In the genomic region with DNA sequence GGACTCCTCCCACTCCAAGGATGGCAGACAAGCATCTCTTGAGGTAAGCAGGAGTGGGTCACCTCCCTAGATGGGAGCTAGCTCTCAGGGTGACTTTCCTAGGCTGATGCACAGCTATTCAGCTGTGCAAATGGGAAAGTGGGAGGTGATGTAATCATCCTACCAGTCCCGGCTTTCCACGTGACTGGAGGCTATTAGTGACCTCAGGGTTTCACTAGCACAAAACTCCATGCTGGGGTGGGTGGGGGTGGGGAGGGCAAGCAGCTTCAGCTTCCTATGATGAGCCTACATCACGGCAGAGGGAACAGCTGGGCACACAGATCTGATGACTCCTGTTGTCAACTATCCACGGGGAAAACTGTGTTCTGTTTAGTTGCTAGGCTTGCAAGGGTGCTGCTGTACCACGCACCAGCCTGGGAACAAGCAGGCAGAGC, we compare ENCODE assay signal across 12 mouse cellular contexts. TPM values are rescaled to one million over a fixed set of nuclear protein-coding genes. Genes with fewer than 3 reads are reported as not detected.
A peak's percentile ranks its signal among the peaks of the same experiment; 100 is the strongest.
DNase-seq lines count a peak whose midpoint lies in the region; ATAC-seq and TF ChIP-seq lines count a peak whose summit lies in the region.
"Had no signal": no experiment of that assay in that cellular context is flagged by ENCODE, and none has a peak within 500 bp of the region (broad histone marks: within the 10 kb centered on the region; RNA-seq: fewer than 3 reads in every experiment).

No protein-coding gene starts in this region.

- H3K4me2 ChIP-seq in heart, embryonic 11.5 days, result no peak overlapping the region
- H3K4me2 ChIP-seq in neural tube, embryonic 13.5 days, result no peak overlapping the region
- no peak overlapping the region for H3K4me2 ChIP-seq in neural tube, embryonic 15.5 days
- no peak overlapping the region for H3K4me2 ChIP-seq in hindbrain, embryonic 12.5 days (replicated peaks)
- H3K4me2 ChIP-seq in stomach, embryonic 15.5 days, result no peak overlapping the region
- H3K4me2 ChIP-seq: neural tube, embryonic 12.5 days had no signal

- no peaks in the 10 kb centered on the region for H3K9me3 ChIP-seq in heart, embryonic 10.5 days
- H3K9me3 ChIP-seq in heart, embryonic 11.5 days (replicated peaks; ENCODE audit: control insufficient read depth, low read length), result no peaks in the 10 kb centered on the region
- H3K9me3 ChIP-seq in neural tube, embryonic 13.5 days, result no peaks in the 10 kb centered on the region
- H3K9me3 ChIP-seq in neural tube, embryonic 15.5 days (replicated peaks), result no peaks in the 10 kb centered on the region
- H3K9me3 ChIP-seq in hindbrain, embryonic 12.5 days (replicated peaks), result no peaks in the 10 kb centered on the region
- H3K9me3 ChIP-seq in stomach, embryonic 15.5 days, result no peaks in the 10 kb centered on the region
- H3K9me3 ChIP-seq: neural tube, embryonic 12.5 days had no signal

- DNase-seq in heart, embryonic 10.5 days (ENCODE audit: low spot score), result peak; percentile 70
- DNase-seq in cerebellum, adult 2 months, result no peak
- DNase-seq in lung, postnatal 4 days, result no peak
- DNase-seq: adrenal gland, adult 8-10 months; heart, postnatal 4 days had no signal

- H3K4me3 ChIP-seq in heart, embryonic 10.5 days, result no peak overlapping the region
- no peak overlapping the region for H3K4me3 ChIP-seq in heart, embryonic 11.5 days (ENCODE audit: low read depth, low read length)
- H3K4me3 ChIP-seq in neural tube, embryonic 13.5 days, result no peak overlapping the region
- no peak overlapping the region for H3K4me3 ChIP-seq in neural tube, embryonic 15.5 days (replicated peaks)
- H3K4me3 ChIP-seq in hindbrain, embryonic 12.5 days, result no peak overlapping the region
- no peak overlapping the region for H3K4me3 ChIP-seq in stomach, embryonic 15.5 days (replicated peaks)
- H3K4me3 ChIP-seq in cerebellum, adult 2 months (replicated peaks; ENCODE audit: insufficient read depth, low read depth, low read length), result no peak overlapping the region
- H3K4me3 ChIP-seq: neural tube, embryonic 12.5 days had no signal

- H3K9ac ChIP-seq in heart, embryonic 11.5 days (ENCODE audit: low read depth, low read length), result no peak overlapping the region
- no peak overlapping the region for H3K9ac ChIP-seq in neural tube, embryonic 13.5 days
- no peak overlapping the region for H3K9ac ChIP-seq in neural tube, embryonic 15.5 days (replicated peaks)
- H3K9ac ChIP-seq in hindbrain, embryonic 12.5 days, result no peak overlapping the region
- no peak overlapping the region for H3K9ac ChIP-seq in stomach, embryonic 15.5 days
- H3K9ac ChIP-seq: liver, embryonic 14.5 days; neural tube, embryonic 12.5 days had no signal

- H3K4me1 ChIP-seq in heart, embryonic 10.5 days, result peaks cover 20% of the 10 kb centered on the region
- H3K4me1 ChIP-seq in heart, embryonic 11.5 days (ENCODE audit: control insufficient read depth, insufficient read depth, low read length), result peaks cover 8% of the 10 kb centered on the region; the same call in 1 of the 2 replicates
- peaks cover 10% of the 10 kb centered on the region for H3K4me1 ChIP-seq in neural tube, embryonic 13.5 days (replicated peaks)
- 0 out of 2 replicates have a peak, but pooled peaks cover 6% of the 10 kb centered on the region for H3K4me1 ChIP-seq in neural tube, embryonic 15.5 days
- H3K4me1 ChIP-seq in hindbrain, embryonic 12.5 days, result peaks cover 12% of the 10 kb centered on the region
- 0 out of 2 replicates have a peak, but pooled peaks cover 4% of the 10 kb centered on the region for H3K4me1 ChIP-seq in stomach, embryonic 15.5 days
- no peaks in the 10 kb centered on the region for H3K4me1 ChIP-seq in cerebellum, adult 2 months (ENCODE audit: control insufficient read depth, insufficient read depth, low read length)

- WGBS in heart, embryonic 10.5 days, result 34% methylated on average over 5 of the region's 5 CpGs
- 25% methylated on average over 5 of the region's 5 CpGs for WGBS in heart, embryonic 11.5 days (ENCODE audit: insufficient replicate concordance)
- 21% methylated on average over 5 of the region's 5 CpGs for WGBS in neural tube, embryonic 13.5 days
- 20% methylated on average over 5 of the region's 5 CpGs for WGBS in neural tube, embryonic 15.5 days
- WGBS in hindbrain, embryonic 12.5 days, result 24% methylated on average over 5 of the region's 5 CpGs
- WGBS in stomach, embryonic 15.5 days, result 20% methylated on average over 5 of the region's 5 CpGs
- WGBS in cerebellum, adult 2 months, result 82% methylated on average over 5 of the region's 5 CpGs

- TF ChIP-seq CTCF in cerebellum, adult 2 months (IDR thresholded peaks at IDR 0.05; ENCODE audit: borderline replicate concordance, insufficient read depth, low read depth, low read length), result no peak

- H3K36me3 ChIP-seq in heart, embryonic 10.5 days, result no peaks in the 10 kb centered on the region
- no peaks in the 10 kb centered on the region for H3K36me3 ChIP-seq in heart, embryonic 11.5 days (ENCODE audit: control insufficient read depth, insufficient read depth, low read length)
- no peaks in the 10 kb centered on the region for H3K36me3 ChIP-seq in neural tube, embryonic 13.5 days
- no peaks in the 10 kb centered on the region for H3K36me3 ChIP-seq in neural tube, embryonic 15.5 days
- H3K36me3 ChIP-seq in hindbrain, embryonic 12.5 days, result no peaks in the 10 kb centered on the region
- H3K36me3 ChIP-seq in stomach, embryonic 15.5 days, result no peaks in the 10 kb centered on the region
- H3K36me3 ChIP-seq: neural tube, embryonic 12.5 days had no signal

- ATAC-seq in heart, embryonic 11.5 days (replicated peaks; ENCODE audit: insufficient number of reproducible peaks, low FRiP score, low TSS enrichment), result no peak
- peak; percentile 43; the same call in 1 of the 2 replicates for ATAC-seq in neural tube, embryonic 13.5 days (ENCODE audit: low read depth)
- ATAC-seq in neural tube, embryonic 15.5 days (ENCODE audit: low FRiP score), result no peak
- ATAC-seq in hindbrain, embryonic 12.5 days (ENCODE audit: low FRiP score), result peak; percentile 40; the same call in 1 of the 2 replicates
- ATAC-seq in stomach, embryonic 15.5 days (ENCODE audit: insufficient read depth, low FRiP score, low read depth), result no peak

- TF ChIP-seq POLR2A in cerebellum, adult 2 months (IDR thresholded peaks at IDR 0.05; ENCODE audit: borderline replicate concordance, insufficient read depth, low read length), result no peak

- H3K27me3 ChIP-seq in heart, embryonic 10.5 days (ENCODE audit: insufficient read depth, poor library complexity, severe bottlenecking), result no peaks in the 10 kb centered on the region
- no peaks in the 10 kb centered on the region for H3K27me3 ChIP-seq in heart, embryonic 11.5 days (ENCODE audit: control insufficient read depth, insufficient read depth, low read length)
- H3K27me3 ChIP-seq in neural tube, embryonic 13.5 days, result no peaks in the 10 kb centered on the region
- H3K27me3 ChIP-seq in neural tube, embryonic 15.5 days (replicated peaks), result no peaks in the 10 kb centered on the region
- H3K27me3 ChIP-seq in hindbrain, embryonic 12.5 days, result 0 out of 2 replicates have a peak, but pooled peaks cover 3% of the 10 kb centered on the region
- no peaks in the 10 kb centered on the region for H3K27me3 ChIP-seq in stomach, embryonic 15.5 days (replicated peaks)
- no peaks in the 10 kb centered on the region for H3K27me3 ChIP-seq in cerebellum, adult 2 months (ENCODE audit: control insufficient read depth, insufficient read depth, low read length)
- H3K27me3 ChIP-seq: neural tube, embryonic 12.5 days had no signal

- H3K27ac ChIP-seq in heart, embryonic 10.5 days, result no peak overlapping the region
- no peak overlapping the region for H3K27ac ChIP-seq in heart, embryonic 11.5 days (ENCODE audit: low read depth, low read length)
- peak overlapping the region; percentile 59 for H3K27ac ChIP-seq in neural tube, embryonic 13.5 days (replicated peaks)
- no peak overlapping the region for H3K27ac ChIP-seq in neural tube, embryonic 15.5 days (replicated peaks)
- H3K27ac ChIP-seq in hindbrain, embryonic 12.5 days, result peak overlapping the region; percentile 55; the same call in 1 of the 2 replicates
- H3K27ac ChIP-seq in stomach, embryonic 15.5 days, result 0 out of 2 replicates have a peak overlapping the region, but pooled peaks have one; percentile 67
- H3K27ac ChIP-seq in cerebellum, adult 2 months (ENCODE audit: insufficient read depth, low read length), result no peak overlapping the region
- H3K27ac ChIP-seq: liver, embryonic 14.5 days; neural tube, embryonic 12.5 days had no signal

RNA-seq across cellular contexts. Expression of gene Islr, which starts 29.3 kb away (rescaled TPM):
- 3.0 and 10.4 TPM in 2 replicates for polyA plus RNA-seq in heart, embryonic 10.5 days (2016; fragmentation: Nextera tagmentation; extraction: Ambion mirVana)
- 5.5 and 6.2 TPM in 2 replicates for polyA plus RNA-seq in heart, embryonic 11.5 days (2014; fragmentation: Nextera tagmentation; extraction: Ambion mirVana)
- 53.6 and 58.2 TPM in 2 replicates for polyA plus RNA-seq in neural tube, embryonic 13.5 days (2015; fragmentation: Nextera tagmentation; extraction: Ambion mirVana)
- polyA plus RNA-seq in neural tube, embryonic 15.5 days (2015; fragmentation: Nextera tagmentation; extraction: Ambion mirVana), result 52.3 and 54.2 TPM in 2 replicates
- 47.8 and 59.3 TPM in 2 replicates for polyA plus RNA-seq in hindbrain, embryonic 12.5 days (2016; fragmentation: Nextera tagmentation; extraction: Ambion mirVana)
- polyA plus RNA-seq in stomach, embryonic 15.5 days (2015; fragmentation: Nextera tagmentation; extraction: Ambion mirVana), result 105 and 114 TPM in 2 replicates
- 6.4 and 12.2 TPM in 2 replicates for polyA plus RNA-seq in cerebellum, adult 2 months (2012; rRNA removed)

RNA-seq across cellular contexts. Expression of gene Islr2, which starts 29.3 kb away (rescaled TPM):
- not detected in 2 replicates for polyA plus RNA-seq in heart, embryonic 10.5 days (2016; fragmentation: Nextera tagmentation; extraction: Ambion mirVana)
- polyA plus RNA-seq in heart, embryonic 11.5 days (2014; fragmentation: Nextera tagmentation; extraction: Ambion mirVana), result 0.19 and 0.27 TPM in 2 replicates
- polyA plus RNA-seq in neural tube, embryonic 13.5 days (2015; fragmentation: Nextera tagmentation; extraction: Ambion mirVana), result 19.8 and 22.3 TPM in 2 replicates
- polyA plus RNA-seq in neural tube, embryonic 15.5 days (2015; fragmentation: Nextera tagmentation; extraction: Ambion mirVana), result 8.5 and 11.5 TPM in 2 replicates
- polyA plus RNA-seq in hindbrain, embryonic 12.5 days (2016; fragmentation: Nextera tagmentation; extraction: Ambion mirVana), result 9.2 and 10.4 TPM in 2 replicates
- 1.5 and 1.7 TPM in 2 replicates for polyA plus RNA-seq in stomach, embryonic 15.5 days (2015; fragmentation: Nextera tagmentation; extraction: Ambion mirVana)
- polyA plus RNA-seq in cerebellum, adult 2 months (2012; rRNA removed), result 1.1 and 1.6 TPM in 2 replicates

RNA-seq across cellular contexts. Expression of gene Ccdc33, which starts 56.2 kb away (rescaled TPM):
- polyA plus RNA-seq in heart, embryonic 10.5 days (2016; fragmentation: Nextera tagmentation; extraction: Ambion mirVana), result 0.07 TPM in 1 of 2 replicates, not detected in the other
- polyA plus RNA-seq in heart, embryonic 11.5 days (2014; fragmentation: Nextera tagmentation; extraction: Ambion mirVana), result 0.37 TPM in 1 of 2 replicates, not detected in the other
- 0.33 and 0.58 TPM in 2 replicates for polyA plus RNA-seq in neural tube, embryonic 13.5 days (2015; fragmentation: Nextera tagmentation; extraction: Ambion mirVana)
- polyA plus RNA-seq in neural tube, embryonic 15.5 days (2015; fragmentation: Nextera tagmentation; extraction: Ambion mirVana), result 0.13 and 0.15 TPM in 2 replicates
- 1.0 and 1.5 TPM in 2 replicates for polyA plus RNA-seq in hindbrain, embryonic 12.5 days (2016; fragmentation: Nextera tagmentation; extraction: Ambion mirVana)
- 0.18 and 0.19 TPM in 2 replicates for polyA plus RNA-seq in stomach, embryonic 15.5 days (2015; fragmentation: Nextera tagmentation; extraction: Ambion mirVana)
- polyA plus RNA-seq in cerebellum, adult 2 months (2012; rRNA removed), result 0.59 and 1.1 TPM in 2 replicates
- polyA plus RNA-seq: liver, embryonic 14.5 days had no signal

Comparison
In these comparisons a context has a peak if more than half of its experiments do, and no peak if none do; other contexts are left out.
1. H3K27ac ChIP-seq: peak in neural tube, embryonic 13.5 days (single experiment), hindbrain, embryonic 12.5 days (single experiment) and stomach, embryonic 15.5 days (single experiment); none in heart, embryonic 10.5 days (single experiment), heart, embryonic 11.5 days (single experiment), neural tube, embryonic 15.5 days (single experiment) and cerebellum, adult 2 months (single experiment).
2. ATAC-seq: peak in neural tube, embryonic 13.5 days (single experiment) and hindbrain, embryonic 12.5 days (single experiment); none in heart, embryonic 11.5 days (single experiment), neural tube, embryonic 15.5 days (single experiment) and stomach, embryonic 15.5 days (single experiment).